Mouse (Mus musculus) embryo, embryonic 11.5 days (tissue): ENCODE data around the gene Zfp335.
A peak's percentile ranks its signal among the peaks of the same experiment; 100 is the strongest.

Source experiments
- DNase-seq: peaks from one replicate; pipeline ENCODE4 v3.0.0-alpha.2; 2012; ENCODE audit warnings: low read depth, low spot score

The Zfp335 gene

DNA sequence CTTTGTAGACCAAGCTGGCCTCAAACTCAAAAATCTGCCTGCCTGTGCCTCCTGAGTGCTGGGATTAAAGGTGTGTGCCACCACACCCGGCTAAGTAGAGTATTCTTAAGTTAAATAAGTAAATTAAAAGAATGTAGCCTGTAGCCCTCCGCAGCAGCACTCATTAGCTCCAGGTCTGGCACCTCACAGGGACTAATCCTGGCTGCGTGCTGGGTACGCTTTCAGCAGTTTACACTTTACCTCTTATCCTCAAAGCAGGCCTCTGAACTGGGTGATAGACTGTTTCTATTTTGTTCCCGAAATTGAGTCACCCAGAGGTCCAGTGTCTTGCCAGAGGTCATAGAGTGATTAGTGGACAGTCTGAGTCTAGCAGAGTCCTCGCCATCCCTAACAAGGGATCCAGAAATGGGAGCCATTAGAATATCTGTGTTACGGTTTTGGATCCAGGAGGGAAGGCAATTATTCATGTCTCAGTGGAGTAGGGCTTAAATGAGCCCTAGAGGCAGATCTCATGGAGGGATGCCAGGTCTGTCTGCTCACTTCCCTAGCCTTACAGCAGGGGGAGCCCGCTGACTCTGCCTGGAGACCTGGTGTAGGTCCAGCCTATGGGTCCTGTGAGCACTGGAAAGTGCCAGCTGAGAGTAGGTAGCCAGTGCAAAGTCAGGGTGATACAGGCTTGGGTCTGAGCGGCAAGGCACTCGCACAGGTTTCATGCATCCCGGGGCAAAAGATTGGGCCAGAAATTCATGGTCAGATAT is 12.7 kb upstream of the Zfp335 start:
- DNase-seq = peak; percentile 62

- DNase-seq = no peak
Observed at GRCm38 (mm10) chr2:164923291-164923690, 11.7 kb upstream of the Zfp335 start.

- no peak for DNase-seq
Observed at GRCm38 (mm10) chr2:164921984-164922383, 10.4 kb upstream of the Zfp335 start.

GRCm38 (mm10) chr2:164918325-164918724 is 6.8 kb upstream of the Zfp335 start:
- no peak for DNase-seq

GRCm38 (mm10) chr2:164917371-164917770 is 5.8 kb upstream of the Zfp335 start:
- DNase-seq = no peak

DNA sequence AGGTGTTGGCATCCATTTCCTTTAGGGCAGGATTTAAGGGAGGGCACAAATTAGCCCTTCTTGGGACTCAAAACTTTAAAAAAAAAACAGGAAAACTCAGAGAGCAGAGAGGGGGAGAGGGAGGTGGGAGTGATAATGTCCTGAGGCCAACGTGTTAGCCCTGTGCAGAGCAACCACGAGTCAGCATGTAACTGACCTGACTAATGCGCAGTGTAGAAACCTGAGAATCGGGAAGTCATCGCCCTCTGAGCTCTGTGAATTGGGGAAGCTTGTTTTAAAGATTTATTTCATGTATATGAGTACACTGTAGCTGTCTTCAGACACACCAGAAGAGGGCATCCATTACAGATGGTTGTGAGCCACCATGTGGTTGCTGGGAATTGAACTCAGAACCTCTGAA is 5.3 kb upstream of the Zfp335 start:
- DNase-seq = no peak

DNA sequence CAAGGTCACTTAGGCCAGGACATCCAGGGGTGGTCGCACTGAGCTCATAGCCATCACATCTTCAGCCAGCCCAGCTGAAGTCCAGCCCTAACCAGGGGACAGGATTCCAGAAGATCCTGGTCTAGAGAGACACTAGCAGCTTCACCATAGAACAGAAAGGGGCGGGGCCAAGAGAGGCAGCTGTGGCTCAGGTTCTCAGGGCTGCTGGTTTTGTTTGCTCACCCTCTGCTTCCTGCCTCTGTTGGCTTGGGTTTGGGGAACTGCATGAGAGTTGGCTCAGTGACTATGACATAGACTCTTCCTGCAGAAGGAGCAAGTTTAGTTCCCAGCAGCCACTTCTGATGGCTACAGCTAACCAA is 1.9 kb upstream of the Zfp335 start:
- no peak for DNase-seq

GRCm38 (mm10) chr2:164912749-164913427 is 1.3 kb upstream of the Zfp335 start:
- DNase-seq = no peak

DNA sequence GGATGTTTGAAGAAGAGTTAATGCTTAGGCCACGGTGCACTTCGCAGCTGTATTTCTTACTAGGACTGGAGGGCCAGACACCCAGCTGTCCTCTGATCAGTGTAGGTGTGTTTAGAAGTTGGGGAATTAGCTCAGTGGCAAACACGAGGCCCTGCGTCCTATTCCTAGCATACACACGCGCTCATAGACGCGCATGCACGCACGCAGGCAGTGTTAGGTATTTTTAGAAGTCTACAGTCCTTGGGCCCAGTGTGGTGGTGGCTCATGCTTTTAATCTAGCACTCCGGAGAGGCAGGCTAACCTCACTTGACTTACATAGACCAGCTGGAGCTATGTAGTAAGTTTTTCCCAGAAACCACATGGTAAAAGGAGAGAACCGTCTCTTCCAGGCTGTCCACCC is 594 bp upstream of the Zfp335 start:
- no peak for DNase-seq

DNA sequence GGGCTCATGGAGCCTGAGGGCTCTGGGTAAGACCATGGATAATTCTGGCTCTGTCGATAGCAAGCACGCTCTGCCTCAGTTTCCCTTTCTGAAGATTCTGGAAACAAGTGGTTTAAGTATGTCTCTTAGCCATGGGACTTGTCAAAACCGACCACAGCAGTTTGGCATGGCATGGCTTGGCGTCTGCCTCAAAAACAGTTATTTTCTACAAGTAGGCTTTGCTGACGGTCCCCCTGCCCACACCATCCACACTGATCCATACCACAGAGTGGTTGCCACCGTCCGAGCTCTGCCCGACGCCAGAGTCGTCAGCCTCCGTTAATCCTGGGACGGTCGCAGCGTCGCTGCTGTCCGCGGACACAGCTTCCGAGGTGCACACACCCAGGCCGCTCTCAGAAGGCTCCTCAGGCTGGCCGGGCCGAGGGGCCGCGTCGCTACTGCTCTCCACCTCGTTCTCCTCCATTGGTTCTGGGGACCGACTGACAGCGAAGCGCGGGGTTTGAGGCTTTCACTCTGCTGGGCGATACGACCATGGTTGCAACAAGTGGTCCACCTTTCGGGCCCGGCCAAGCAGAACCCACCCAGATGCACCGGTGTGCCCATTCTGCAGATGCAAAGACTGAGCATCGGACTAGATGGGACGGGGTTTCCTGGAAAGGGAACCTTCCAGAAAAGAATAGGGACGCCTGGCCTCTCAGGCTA is 1.0 kb downstream of the Zfp335 start:
- DNase-seq = no peak

DNA sequence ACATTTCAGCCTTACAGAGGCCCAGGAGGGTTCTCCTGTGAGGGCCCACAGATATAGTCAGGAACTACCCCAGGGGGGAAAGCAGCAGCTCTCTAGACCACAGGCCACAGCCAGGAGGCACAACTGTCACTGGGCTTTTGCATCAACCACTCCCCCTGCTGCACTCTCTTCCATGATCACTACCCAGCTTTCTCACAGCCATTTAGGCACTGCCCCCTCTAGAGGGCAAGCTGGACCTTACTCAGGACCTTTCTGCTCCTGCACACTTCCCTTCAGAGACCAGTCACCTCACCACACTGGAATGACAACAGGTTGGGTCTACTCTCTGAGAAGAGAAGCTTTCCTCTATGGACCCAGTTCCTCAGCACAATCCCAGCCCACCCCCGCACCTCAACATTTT is 2.0 kb downstream of the Zfp335 start:
- DNase-seq = no peak

GRCm38 (mm10) chr2:164909100-164909499 is 2.5 kb downstream of the Zfp335 start:
- no peak for DNase-seq

- no peak for DNase-seq
Observed at GRCm38 (mm10) chr2:164908011-164908410, 3.5 kb downstream of the Zfp335 start.

DNA sequence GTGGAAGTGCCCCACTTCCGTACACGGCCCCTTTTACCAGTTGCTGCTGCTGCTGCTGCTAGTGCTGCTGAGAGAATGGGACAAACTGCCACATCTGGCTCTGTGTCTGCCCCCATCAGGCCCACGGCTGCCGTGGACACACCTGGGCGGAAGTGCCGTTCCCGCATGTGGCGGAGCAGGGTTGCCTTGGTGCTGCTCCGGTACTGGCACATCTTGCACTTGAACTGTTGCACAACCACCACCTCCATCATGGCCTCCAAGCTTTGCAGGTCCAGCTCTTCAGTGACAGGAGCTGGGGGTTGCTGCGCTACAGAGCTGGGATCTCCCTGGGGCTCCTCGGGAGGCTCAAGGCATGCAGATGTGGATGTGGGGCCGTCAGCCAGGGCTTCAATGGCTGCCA is 4.0 kb downstream of the Zfp335 start:
- no peak for DNase-seq

GRCm38 (mm10) chr2:164906071-164906470 is 5.5 kb downstream of the Zfp335 start:
- DNase-seq = no peak

DNA sequence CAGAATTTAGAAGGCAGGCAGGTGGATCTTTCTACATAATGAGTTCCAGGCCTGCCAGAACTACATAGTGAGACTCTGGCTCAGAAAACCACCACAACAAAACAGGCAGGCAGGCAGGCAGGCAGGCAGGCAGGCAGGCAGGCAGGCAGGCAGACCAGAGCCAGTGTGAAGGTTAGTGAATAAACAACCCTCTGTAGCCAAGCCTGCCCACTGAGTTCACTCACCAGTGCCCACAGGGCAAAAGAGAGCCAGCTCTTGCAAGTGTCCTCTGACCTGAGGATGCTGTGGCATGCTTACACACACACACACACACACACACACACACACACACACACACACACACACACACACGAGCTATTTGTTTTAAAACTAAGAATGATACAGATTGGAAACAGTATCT is 8.1 kb downstream of the Zfp335 start:
- no peak for DNase-seq

GRCm38 (mm10) chr2:164901380-164901779 is 10.2 kb downstream of the Zfp335 start:
- no peak for DNase-seq

DNA sequence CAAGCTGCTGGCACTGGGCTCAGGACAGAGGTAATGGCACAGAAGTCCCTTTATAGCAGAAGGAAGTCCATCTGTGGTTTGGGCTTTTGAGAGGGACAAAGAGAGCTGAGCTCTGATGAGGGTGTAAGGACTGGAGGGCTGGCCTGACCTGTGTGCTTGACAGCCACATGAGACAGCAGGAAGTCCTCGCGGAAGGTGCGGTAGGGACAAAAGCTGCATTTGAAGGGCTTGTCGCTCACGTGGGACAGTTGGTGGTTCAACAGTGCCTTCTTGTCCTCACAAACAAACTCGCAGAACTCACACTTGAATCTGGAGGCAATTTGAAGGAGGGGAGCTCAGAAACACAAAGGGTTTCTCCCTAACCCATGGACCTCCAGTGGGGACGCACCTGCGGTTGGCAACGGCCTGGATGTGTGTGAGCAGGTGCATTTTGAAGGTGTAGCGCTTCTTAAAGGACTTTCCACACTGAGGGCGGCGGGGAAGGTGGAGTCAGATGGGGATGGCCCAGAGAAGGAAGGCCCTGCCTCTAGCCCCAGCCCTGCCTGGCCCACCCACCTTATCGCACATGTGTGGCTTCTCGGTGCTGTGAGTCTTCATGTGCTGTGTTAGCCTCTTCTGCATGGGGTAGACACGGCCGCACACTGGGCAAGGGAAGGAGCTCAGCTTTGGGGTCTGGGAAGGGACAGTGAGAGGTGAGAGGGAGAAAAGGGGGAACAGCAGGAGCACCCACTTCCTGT is 11.7 kb downstream of the Zfp335 start:
- DNase-seq = no peak

- no peak for DNase-seq
Observed at GRCm38 (mm10) chr2:164899034-164899433, 12.5 kb downstream of the Zfp335 start.

DNA sequence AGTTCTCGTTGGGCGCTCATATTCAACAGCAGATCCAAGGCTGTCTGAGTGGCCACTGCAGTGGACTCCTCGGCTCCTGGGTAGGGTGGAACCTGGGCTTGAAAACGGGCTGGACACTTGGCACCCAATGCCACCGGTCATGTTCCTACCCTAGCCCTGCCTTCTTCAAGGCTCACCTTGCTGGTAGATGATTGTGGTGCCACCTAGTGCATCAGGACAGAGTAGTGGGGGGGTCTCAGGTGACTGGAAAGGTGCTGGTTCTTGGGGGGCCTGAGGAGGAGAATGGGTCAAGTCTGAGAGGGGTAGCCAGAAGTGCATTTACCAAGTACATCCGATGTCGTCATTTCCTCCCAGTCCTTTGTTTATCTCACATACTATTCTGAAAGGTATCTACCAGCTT is 13.5 kb downstream of the Zfp335 start:
- DNase-seq = no peak

GRCm38 (mm10) chr2:164895885-164896284 is 15.7 kb downstream of the Zfp335 start:
- DNase-seq = no peak

DNA sequence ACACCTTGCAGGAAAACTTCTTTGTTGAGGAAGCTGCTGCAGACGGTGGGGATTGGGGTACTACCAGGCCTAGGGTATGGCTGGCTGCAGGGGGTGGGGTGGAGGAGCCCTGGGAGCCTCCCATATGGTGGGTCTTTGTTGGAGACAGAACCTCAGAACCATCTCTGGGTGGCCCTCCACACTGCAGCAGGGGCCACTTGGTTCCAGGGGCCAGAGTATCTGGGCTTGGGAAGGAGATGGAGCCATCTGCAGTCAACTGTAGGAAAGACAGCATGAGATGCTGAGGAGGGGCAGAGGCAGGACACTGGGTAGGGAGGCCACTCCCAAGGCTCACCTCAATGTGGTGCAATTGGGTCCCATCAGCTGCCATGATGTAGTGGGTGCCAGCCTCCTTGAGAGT is 16.9 kb downstream of the Zfp335 start:
- DNase-seq = no peak
